Mouse (Mus musculus) spleen, adult 2 months (tissue): ENCODE results near the gene Psmd1. TPM values are rescaled to one million over a fixed set of nuclear protein-coding genes. Genes with fewer than 3 reads are reported as not detected.

Experiments used
- DNase-seq, 2 experiments: peaks; one replicate each; pipeline versions ENCODE4 v3.0.0 to v3.0.0-alpha.2; 2012 to 2021; ENCODE audit warnings: low spot score in 2 of 2, low read depth in 1 of 2
- H3K27ac ChIP-seq: fragments of 200-500 bp; 2 replicates; pipeline ENCODE4 v1.5.1; 2012; ENCODE audit warnings: low read length, inconsistent platforms; ENCODE audit not compliant: insufficient read depth
- H3K27me3 ChIP-seq: fragments of 200-500 bp; 2 replicates; pipeline ENCODE4 v1.6.1; 2012; ENCODE audit warnings: mild to moderate bottlenecking, moderate library complexity, low read length, inconsistent platforms; ENCODE audit not compliant: control insufficient read depth, insufficient read depth
- H3K36me3 ChIP-seq: fragments of 200-500 bp; 2 replicates; pipeline ENCODE4 v1.6.1; 2012; ENCODE audit warnings: mild to moderate bottlenecking, low read length, inconsistent platforms; ENCODE audit not compliant: control insufficient read depth, insufficient read depth
- H3K4me1 ChIP-seq: fragments of 200-500 bp; 2 replicates; pipeline ENCODE4 v1.6.1; 2011; ENCODE audit warnings: inconsistent platforms; ENCODE audit not compliant: control insufficient read depth, insufficient read depth, insufficient read length
- H3K4me3 ChIP-seq: fragments of 200-500 bp; 2 replicates; pipeline ENCODE4 v1.5.1; 2011; ENCODE audit warnings: mild to moderate bottlenecking, inconsistent platforms; ENCODE audit not compliant: insufficient read depth, insufficient read length; ENCODE audit errors: extremely low read depth
- CTCF ChIP-seq: fragments of 200-500 bp; IDR thresholded peaks from 2 replicates; pipeline ENCODE4 v1.5.1; 2011; ENCODE audit warnings: mild to moderate bottlenecking, inconsistent platforms; ENCODE audit not compliant: insufficient read depth, insufficient read length, insufficient replicate concordance; ENCODE audit errors: extremely low read depth
- POLR2A ChIP-seq: fragments of 200-500 bp; IDR thresholded peaks from 2 replicates; pipeline ENCODE4 v1.6.1; 2011; ENCODE audit warnings: low read depth, low read length, inconsistent platforms
- WGBS: fragments of 180-500 bp; shearing (Covaris S2); methylation state at CpG from one replicate; pipeline ENCODE4 v1.1.7; 2018; 5-methylcytosine and 5-hydroxymethylcytosine counted together
- polyA plus RNA-seq: library from polyadenylated mRNA; depleted of rRNA; stranded (reverse); fragments of >200 nt; gene quantifications from 2 replicates; pipeline ENCODE4 v1.2.3, GENCODE M21; 2012

Gene Psmd1
- polyA plus RNA-seq, 1 experiment, result 19.8 TPM

DNA sequence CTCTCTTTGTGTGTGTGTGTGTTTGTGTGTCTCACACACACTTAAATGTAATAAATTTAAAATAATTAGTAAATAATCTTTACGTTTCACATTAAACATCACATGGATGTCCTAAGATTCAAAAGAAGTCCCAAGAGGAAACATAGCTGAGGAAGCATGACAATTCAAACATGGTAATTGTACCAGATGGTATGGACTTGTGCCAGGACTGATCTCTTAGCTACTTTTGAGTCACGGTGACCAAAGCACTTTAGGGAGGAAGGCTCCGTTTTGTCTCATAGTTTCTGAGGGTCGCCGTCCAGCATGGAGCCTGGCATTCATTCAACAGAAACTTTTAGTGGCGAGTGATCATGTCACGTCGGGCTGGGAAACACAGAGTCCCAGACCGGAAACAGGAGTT is 84.0 kb downstream of the Psmd1 start:
- WGBS, result 75% methylated on average over 9 of the region's 9 CpGs
- Histone ChIP-seq H3K27me3 (no peaks in the 10 kb centered on the region), H3K36me3 (no peaks in the 10 kb centered on the region), H3K4me1 (peaks cover 4% of the 10 kb centered on the region; the same call in 1 of the 2 replicates), H3K27ac (no peak overlapping the region), H3K4me3 (no peak overlapping the region)
- no peak for DNase-seq
- no peak for TF ChIP-seq CTCF
- TF ChIP-seq POLR2A, result no peak

DNA sequence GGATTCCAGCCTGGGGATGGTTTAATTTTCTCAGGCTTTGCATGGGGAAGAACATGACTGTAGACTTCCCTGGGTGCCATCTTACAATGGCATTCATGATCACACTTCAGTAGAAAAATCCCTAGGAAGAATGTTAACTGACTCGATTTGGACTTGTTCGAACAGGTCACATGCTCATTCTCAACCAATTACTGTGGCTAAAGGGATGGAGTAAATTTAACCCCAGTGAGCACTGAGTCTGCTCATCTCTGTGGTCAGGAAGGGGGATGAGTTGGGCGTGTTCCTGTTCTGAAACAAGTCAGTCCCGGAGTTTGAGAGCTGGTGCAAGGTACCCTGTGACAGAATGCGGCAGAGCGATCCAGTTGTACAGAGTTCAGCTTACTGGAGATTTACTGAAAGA is 86.7 kb downstream of the Psmd1 start:
- no peak for TF ChIP-seq CTCF
- no peak for TF ChIP-seq POLR2A
- no peak for DNase-seq
- Histone ChIP-seq H3K36me3 (no peaks in the 10 kb centered on the region), H3K4me1 (peaks cover 2% of the 10 kb centered on the region; the same call in 1 of the 2 replicates), H3K4me3 (no peak overlapping the region), H3K27me3 (no peaks in the 10 kb centered on the region), H3K27ac (no peak overlapping the region)
- 69% methylated on average over 6 of the region's 6 CpGs for WGBS

DNA sequence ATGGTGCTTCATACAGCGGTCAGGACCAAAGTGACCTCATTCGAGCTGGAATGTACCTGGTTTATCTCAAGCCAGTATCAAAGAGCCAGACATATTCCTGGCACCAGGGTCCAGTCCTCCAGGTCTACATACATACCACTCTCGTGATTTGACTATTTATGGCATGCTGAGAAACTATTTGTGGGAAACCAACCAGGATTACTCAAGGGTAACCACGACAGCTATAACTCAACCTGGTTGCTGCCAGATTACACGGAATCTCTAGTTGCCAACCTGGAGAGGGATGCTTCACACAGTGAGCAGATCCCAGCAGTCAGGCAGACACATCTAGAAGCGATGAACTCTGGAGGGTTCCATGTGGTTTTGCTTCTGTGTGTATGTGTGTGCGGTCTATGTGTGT is 87.2 kb downstream of the Psmd1 start:
- Histone ChIP-seq H3K27ac (no peak overlapping the region), H3K4me1 (peaks cover 2% of the 10 kb centered on the region; the same call in 1 of the 2 replicates), H3K27me3 (no peaks in the 10 kb centered on the region), H3K36me3 (no peaks in the 10 kb centered on the region), H3K4me3 (no peak overlapping the region)
- no peak for DNase-seq
- TF ChIP-seq POLR2A, result no peak
- no peak for TF ChIP-seq CTCF
- 79% methylated on average over 7 of the region's 7 CpGs for whole genome bisulfite sequencing

DNA sequence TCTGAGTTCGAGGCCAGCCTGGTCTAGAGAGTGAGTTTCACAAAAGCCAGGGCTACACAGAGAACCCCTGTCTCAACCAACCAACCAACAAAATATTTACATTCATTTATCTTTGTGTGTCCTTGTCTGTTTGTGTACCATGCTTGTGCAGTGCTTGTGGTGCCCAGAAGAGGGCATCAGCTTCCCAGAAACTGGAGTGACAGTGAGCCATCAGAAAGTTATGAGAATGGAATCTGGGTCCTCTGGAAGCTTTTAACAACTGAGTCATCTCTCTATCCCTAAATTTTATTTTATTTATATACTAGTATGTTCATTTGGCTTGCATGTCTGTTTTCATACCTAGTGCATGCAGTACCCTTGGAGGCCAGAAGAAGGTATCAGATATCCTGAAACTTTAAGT is 88.4 kb downstream of the Psmd1 start:
- no peak overlapping the region for H3K27ac ChIP-seq
- TF ChIP-seq CTCF (peak; percentile 17; the same call in 1 of the 2 replicates), POLR2A (no peak)
- no peaks in the 10 kb centered on the region for H3K36me3 ChIP-seq
- no peaks in the 10 kb centered on the region for H3K27me3 ChIP-seq
- no peak overlapping the region for H3K4me3 ChIP-seq
- peaks cover 2% of the 10 kb centered on the region; the same call in 1 of the 2 replicates for H3K4me1 ChIP-seq
- no peak for DNase-seq
- 88% methylated on average over 1 of the region's 1 CpGs for WGBS

DNA sequence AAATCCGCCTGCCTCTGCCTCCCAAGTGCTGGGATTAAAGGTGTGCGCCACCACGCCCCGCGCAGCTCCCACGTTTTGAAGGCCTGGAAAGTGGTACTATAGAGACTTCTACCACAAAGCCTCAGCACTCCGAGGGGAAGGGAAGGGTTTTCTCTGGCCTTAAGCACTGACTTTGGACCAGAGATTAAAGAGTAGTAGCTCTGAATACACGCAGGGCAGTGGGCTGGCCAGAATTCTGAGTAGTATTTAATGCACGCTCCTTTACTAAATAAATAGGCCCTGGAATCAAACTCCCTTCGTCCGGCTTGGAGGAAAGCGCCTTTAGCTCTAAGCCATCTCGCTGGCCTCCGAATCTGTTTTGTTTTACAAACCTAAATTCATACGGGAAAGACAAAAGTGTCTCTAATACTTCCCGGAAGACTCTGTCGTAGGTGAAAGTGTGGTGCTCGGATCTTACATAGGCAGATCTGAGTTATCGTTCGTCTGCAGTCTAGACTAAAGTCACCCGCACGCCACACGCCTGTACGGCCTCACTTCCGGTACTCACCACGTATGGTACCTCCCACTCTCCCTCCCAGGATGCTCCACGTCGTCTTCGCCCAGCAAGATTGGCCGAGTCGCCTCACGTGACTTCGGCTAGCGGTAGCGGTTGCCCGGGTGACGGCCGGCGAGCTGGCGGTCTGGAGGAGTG is 90.1 kb downstream of the Psmd1 start, which contains the start of gene Armc9:
Armc9 (plus strand) TSS at position 648 of the 691 bp plus-strand sequence.
- 3% methylated on average over 40 of the region's 40 CpGs for WGBS
- DNase-seq, result peak; percentile 93 to 97
- H3K4me1 ChIP-seq, result peaks cover 2% of the 10 kb centered on the region; the same call in 1 of the 2 replicates
- peak within 1 kb of the TSS; percentile 43 for H3K27ac ChIP-seq
- H3K36me3 ChIP-seq, result no peaks in the 10 kb centered on the region
- peak; percentile 95 for TF ChIP-seq POLR2A
- TF ChIP-seq CTCF, result no peak
- H3K4me3 ChIP-seq, result peak within 1 kb of the TSS; percentile 63
- no peaks in the 10 kb centered on the region for H3K27me3 ChIP-seq

DNA sequence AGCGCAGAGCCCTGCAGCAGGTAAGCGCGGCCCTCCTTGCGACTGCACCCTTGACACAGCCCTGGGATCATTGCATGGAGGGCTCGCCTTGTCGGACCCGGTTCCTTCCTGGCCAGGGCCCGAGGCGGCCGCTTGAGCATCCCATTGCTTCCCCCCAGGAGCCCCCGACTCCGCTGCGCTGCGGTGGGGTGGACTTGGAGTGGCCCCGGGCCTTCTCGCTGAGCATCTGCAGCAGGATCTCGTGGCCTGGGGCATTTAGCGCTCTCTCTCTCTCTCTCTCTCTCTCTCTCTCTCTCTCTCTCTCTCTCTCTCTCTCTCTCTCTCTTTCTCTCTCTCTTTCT is 90.6 kb downstream of the Psmd1 start:
- 0% methylated on average over 18 of the region's 18 CpGs for WGBS
- no peaks in the 10 kb centered on the region for H3K27me3 ChIP-seq
- peaks cover 2% of the 10 kb centered on the region; the same call in 1 of the 2 replicates for H3K4me1 ChIP-seq
- DNase-seq, result no peak
- no peak for TF ChIP-seq POLR2A
- no peak for TF ChIP-seq CTCF
- H3K4me3 ChIP-seq, result peak overlapping the region; percentile 63
- H3K27ac ChIP-seq, result no peak overlapping the region
- H3K36me3 ChIP-seq, result no peaks in the 10 kb centered on the region

DNA sequence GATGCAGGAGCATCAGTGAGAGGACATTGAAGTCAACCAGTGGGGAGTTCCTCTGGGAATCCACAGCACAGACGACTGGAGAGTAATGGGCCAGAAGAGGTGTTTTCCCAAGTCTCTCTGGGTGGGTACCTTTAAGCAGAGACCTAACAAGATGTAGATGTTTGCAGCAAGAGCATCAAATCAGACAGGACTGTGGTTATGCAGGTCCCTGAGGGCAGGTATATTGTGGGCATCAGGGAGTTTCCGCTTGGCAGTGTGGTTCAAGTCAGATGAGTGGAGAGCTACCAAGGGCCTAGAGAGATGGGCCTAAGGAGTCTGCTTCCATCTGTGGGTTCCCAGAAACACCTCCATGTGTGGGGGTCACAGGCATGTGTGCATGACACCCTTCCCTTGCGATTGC is 91.9 kb downstream of the Psmd1 start:
- H3K27me3 ChIP-seq, result no peaks in the 10 kb centered on the region
- H3K36me3 ChIP-seq, result no peaks in the 10 kb centered on the region
- WGBS, result 88% methylated on average over 3 of the region's 3 CpGs
- H3K4me3 ChIP-seq, result no peak overlapping the region
- DNase-seq, result no peak
- TF ChIP-seq POLR2A (no peak), CTCF (no peak)
- no peak overlapping the region for H3K27ac ChIP-seq
- H3K4me1 ChIP-seq, result peaks cover 2% of the 10 kb centered on the region; the same call in 1 of the 2 replicates
